Mouse (Mus musculus) telencephalon, adult 2 months (tissue): ENCODE measurements at regions not wholly inside any gene's neighbourhood (a gene's known extent, or its start where the extent isn't known, plus 50 kb on each side); places are given as distances from the start of the nearest gene placed in this dataset.

Experiments
- DNase-seq: peaks from one replicate; pipeline ENCODE4 v3.0.0-alpha.2; 2011; ENCODE audit warnings: low read depth, low spot score

DNA sequence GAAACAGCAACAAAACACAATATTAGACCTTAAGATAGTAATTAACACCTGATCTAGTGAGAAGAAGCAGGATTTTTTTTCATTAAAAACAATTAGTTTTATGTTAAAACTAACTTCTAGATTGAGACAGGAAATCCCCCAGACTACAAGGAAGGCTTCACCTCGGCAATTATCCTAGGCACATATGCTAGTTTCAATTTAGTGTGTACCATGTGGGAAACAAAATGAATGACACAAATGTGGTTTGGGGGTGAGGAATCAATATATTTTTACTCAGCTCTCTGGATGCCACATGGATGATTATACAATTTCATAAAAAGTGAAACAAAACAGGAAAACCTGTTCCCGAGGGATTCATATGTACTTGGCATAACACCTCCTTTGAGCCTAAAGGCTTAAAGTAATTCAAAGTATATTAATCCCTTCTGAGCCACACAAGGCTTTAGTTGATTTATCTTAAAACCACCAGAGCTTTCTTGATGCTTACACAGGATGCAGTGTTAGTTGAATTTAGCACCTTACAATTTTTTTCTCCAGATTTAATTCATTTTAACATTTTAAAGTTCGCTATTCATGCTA lies 244.7 kb downstream of the Manea start:
- peak; percentile 6 for DNase-seq

DNA sequence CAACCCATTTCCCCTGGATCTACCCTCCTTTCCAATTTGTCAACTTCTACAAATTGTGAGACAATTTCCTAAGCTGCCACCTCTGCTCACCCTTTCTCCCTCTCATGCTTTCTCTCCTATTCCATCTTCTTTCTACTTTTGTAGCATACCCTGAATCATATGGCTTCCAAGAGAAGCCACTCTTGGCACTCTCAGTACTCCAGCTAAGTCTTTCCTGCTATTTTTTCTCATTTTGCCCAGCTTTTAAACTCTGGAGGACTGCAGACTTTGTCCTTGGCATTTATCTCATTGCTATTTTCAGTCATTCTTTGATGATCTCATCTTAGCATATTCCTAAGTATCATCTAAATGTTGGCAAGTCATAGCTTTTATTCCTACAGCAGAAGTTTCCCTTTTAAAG lies 270.6 kb upstream of the Fut9 start:
- DNase-seq: peak; percentile 89

DNA sequence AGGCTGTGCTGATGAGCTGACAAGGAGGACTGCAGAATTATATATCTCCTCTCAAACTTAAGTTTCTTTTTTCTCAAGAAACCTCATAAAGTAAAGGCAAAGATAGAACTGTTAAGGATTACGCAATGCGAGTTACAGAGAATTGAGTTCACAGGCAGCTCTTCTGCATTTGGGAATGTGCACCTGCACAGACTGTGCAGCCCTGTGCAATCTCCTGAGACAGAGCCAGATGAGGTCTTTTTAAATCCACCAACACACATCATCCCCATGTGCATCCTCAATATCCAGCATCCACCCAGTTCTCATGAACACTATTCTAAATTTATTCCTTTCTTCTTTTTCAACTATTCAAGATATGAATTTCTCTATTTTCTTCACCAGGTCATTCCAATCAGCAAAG lies 269.4 kb upstream of the Fut9 start:
- DNase-seq: peak; percentile 87
